Mouse (Mus musculus) brain, embryonic 14.5 days (tissue): ENCODE measurements at regions not wholly inside any gene's neighbourhood (a gene's known extent, or its start where the extent isn't known, plus 50 kb on each side); places are given as distances from the start of the nearest gene placed in this dataset.

ENCODE experiments used
- CTCF ChIP-seq: fragments of 200-500 bp; IDR thresholded peaks from 2 replicates; pipeline ENCODE4 v1.5.1; 2012; ENCODE audit warnings: inconsistent platforms, mild to moderate bottlenecking, moderate library complexity, borderline replicate concordance; ENCODE audit not compliant: insufficient read depth, insufficient read length; ENCODE audit errors: extremely low read depth
- POLR2A ChIP-seq: fragments of 200-500 bp; IDR thresholded peaks from 2 replicates; pipeline ENCODE4 v1.6.1; 2012; ENCODE audit warnings: mild to moderate bottlenecking, inconsistent platforms, borderline replicate concordance; ENCODE audit not compliant: poor library complexity, insufficient read depth, insufficient read length, severe bottlenecking; ENCODE audit errors: extremely low read depth

DNA sequence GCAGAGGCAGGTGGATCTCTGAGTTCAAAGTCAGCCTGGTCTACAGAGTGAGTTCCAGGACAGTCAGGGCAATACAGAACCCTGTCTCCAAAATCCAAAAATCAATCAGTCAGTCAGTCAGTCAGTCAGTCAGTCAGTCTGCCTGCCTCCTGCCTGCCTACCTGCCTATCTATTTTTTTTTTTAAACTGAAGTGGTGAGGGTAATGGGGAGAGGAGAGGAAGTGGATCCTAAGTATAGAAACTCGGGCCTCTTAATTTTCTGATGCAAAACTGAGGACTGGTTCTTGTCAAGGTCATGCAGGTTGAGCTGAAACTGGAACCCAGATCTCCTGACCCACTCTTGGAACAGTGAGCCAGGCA, 126.9 kb upstream of the Map3k1 start:
- no peak for TF ChIP-seq CTCF
- TF ChIP-seq POLR2A = no peak
